Mouse (Mus musculus) hindbrain, embryonic 11.5 days (tissue): ENCODE results near the gene Mvb12a. TPM values are rescaled to one million over a fixed set of nuclear protein-coding genes. Genes with fewer than 3 reads are reported as not detected.
A peak's percentile ranks its signal among the peaks of the same experiment; 100 is the strongest.

Experiments used
- ATAC-seq: fragments of 200-750 bp; cut with Nextera tagmentation; 2 replicates; pipeline ENCODE4 v1.8.0; 2017; ENCODE audit warnings: mild to moderate bottlenecking, moderate TSS enrichment, moderate library complexity; ENCODE audit not compliant: low FRiP score
- DNase-seq: peaks from one replicate; pipeline ENCODE4 v3.0.0-alpha.2; 2015; ENCODE audit warnings: low spot score
- H3K27ac ChIP-seq: fragments of 300-500 bp; sonication (generic); 2 replicates; pipeline ENCODE4 v1.5.1; 2014; ENCODE audit warnings: mild to moderate bottlenecking, low read depth, low read length
- H3K27me3 ChIP-seq: fragments of 300-500 bp; sonication (generic); 2 replicates; pipeline ENCODE4 v1.6.1; 2014; ENCODE audit warnings: mild to moderate bottlenecking, low read length, moderate library complexity, mixed read lengths; ENCODE audit not compliant: control insufficient read depth, insufficient read depth
- H3K36me3 ChIP-seq: fragments of 300-500 bp; sonication (generic); 2 replicates; pipeline ENCODE4 v1.6.1; 2014; ENCODE audit warnings: mild to moderate bottlenecking, low read length, moderate library complexity, mixed read lengths; ENCODE audit not compliant: control insufficient read depth, insufficient read depth
- H3K4me1 ChIP-seq: fragments of 300-500 bp; sonication (generic); replicated peaks from 2 replicates; pipeline ENCODE4 v1.6.1; 2014; ENCODE audit warnings: low read length, mixed read lengths; ENCODE audit not compliant: control insufficient read depth, insufficient read depth
- H3K4me2 ChIP-seq: fragments of 300-500 bp; sonication (generic); replicated peaks from 2 replicates; pipeline ENCODE4 v1.6.1; 2014; ENCODE audit warnings: mild to moderate bottlenecking, low read depth, low read length
- H3K4me3 ChIP-seq: fragments of 300-500 bp; sonication (generic); 2 replicates; pipeline ENCODE4 v1.5.1; 2014; ENCODE audit warnings: low read depth, low read length
- H3K9ac ChIP-seq: fragments of 300-500 bp; sonication (generic); 2 replicates; pipeline ENCODE4 v1.6.1; 2014; ENCODE audit warnings: low read depth, low read length
- H3K9me3 ChIP-seq: fragments of 300-500 bp; sonication (generic); 2 replicates; pipeline ENCODE4 v1.6.1; 2016; ENCODE audit warnings: low read length; ENCODE audit not compliant: control insufficient read depth
- WGBS: fragments of 180-500 bp; shearing (Covaris S2); extraction: QIAGEN DNeasy Blood & Tissue Kit; methylation state at CpG from one replicate; pipeline ENCODE4 v1.1.7; 2014; 5-methylcytosine and 5-hydroxymethylcytosine counted together
- polyA plus RNA-seq: library from polyadenylated mRNA; unstranded; fragments of >200 nt; fragmentation: Nextera tagmentation; extraction: Ambion mirVana; gene quantifications from 2 replicates; pipeline ENCODE4 v1.2.1, GENCODE M21; 2014

Mvb12a gene
- polyA plus RNA-seq, 1 experiment from 2014 or later, result 61.1 TPM

- H3K27me3 ChIP-seq, result peaks cover 4% of the 10 kb centered on the region; the same call in 1 of the 2 replicates
Measured at GRCm38 (mm10) chr8:71534263-71534810, 8.4 kb upstream of the Mvb12a start.

GRCm38 (mm10) chr8:71535663-71536062 lies 7.1 kb upstream of the Mvb12a start:
- H3K27ac ChIP-seq, result no peak overlapping the region
- no peaks in the 10 kb centered on the region for H3K36me3 ChIP-seq
- H3K4me2 ChIP-seq, result no peak overlapping the region
- no peaks in the 10 kb centered on the region; the same call in 1 of the 2 replicates for H3K4me1 ChIP-seq
- 63% methylated on average over 5 of the region's 5 CpGs for WGBS
- H3K9me3 ChIP-seq, result no peaks in the 10 kb centered on the region
- no peak overlapping the region for H3K9ac ChIP-seq
- ATAC-seq (no peak), DNase-seq (no peak)
- H3K27me3 ChIP-seq, result peaks cover 4% of the 10 kb centered on the region; the same call in 1 of the 2 replicates
- H3K4me3 ChIP-seq, result no peak overlapping the region

More at GRCm38 (mm10) chr8:71534263-71534810, 8.4 kb upstream of the Mvb12a start:
- Histone ChIP-seq H3K27ac (no peak overlapping the region), H3K4me2 (no peak overlapping the region), H3K36me3 (no peaks in the 10 kb centered on the region), H3K4me3 (no peak overlapping the region), H3K4me1 (no peaks in the 10 kb centered on the region; the same call in 1 of the 2 replicates), H3K9ac (no peak overlapping the region), H3K9me3 (no peaks in the 10 kb centered on the region)
- DNase-seq, result no peak
- 38% methylated on average over 3 of the region's 3 CpGs for WGBS
- ATAC-seq, result no peak

DNA sequence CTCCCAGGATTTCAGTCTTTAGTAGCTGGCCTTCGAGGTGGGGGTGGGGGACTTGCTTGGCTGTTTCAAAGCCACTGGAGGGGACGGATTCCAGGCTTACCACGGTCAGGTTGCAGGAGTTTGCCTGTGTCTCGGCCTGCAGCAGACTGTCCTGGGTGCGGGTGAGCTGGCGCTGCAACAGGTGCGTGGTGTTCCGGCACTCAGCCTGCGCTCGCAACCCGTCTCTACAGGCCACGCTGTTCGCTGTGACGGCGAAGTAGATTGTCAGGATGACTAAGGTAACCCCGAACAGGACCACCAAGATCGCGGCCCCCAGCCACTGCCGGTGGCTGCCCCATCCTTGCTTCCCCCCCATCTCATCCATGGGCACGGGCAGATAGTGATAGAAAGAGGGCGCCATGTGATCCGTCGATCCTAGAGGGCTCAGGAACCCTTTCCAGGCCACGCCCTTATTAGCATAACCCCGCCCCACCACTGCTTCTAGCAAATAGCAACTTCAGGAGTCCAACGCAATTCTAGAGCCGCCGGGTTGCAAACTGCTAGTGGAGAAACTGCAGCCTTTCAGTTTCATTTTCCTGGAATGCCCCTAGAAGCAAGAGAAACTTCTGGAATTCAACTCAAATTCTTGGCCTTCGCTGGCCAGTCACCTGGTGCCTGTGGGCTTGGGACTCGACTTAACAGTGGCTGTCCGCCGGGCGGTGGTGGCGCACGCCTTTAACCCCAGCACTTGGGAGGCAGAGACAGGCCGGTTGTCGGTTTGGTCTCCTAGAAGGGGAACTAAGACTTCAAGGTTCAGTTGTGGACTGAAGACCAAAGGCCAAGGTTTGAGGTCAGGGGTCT lies 5.5 kb upstream of the Mvb12a start, which contains the start of gene Bst2:
Bst2 (minus strand) TSS at position 429 of the 840 bp plus-strand sequence.
- peak; percentile 58 for ATAC-seq
- H3K27ac ChIP-seq, result no peak within 1 kb of the TSS
- peak; percentile 80 for DNase-seq
- peak within 1 kb of the TSS; percentile 30 for H3K4me2 ChIP-seq
- no peaks in the 10 kb centered on the region for H3K9me3 ChIP-seq
- H3K9ac ChIP-seq, result no peak within 1 kb of the TSS
- 3% methylated on average over 37 of the region's 37 CpGs for WGBS
- peak within 1 kb of the TSS; percentile 22 for H3K4me3 ChIP-seq
- H3K36me3 ChIP-seq, result no peaks in the 10 kb centered on the region
- H3K27me3 ChIP-seq, result peaks cover 4% of the 10 kb centered on the region; the same call in 1 of the 2 replicates
- H3K4me1 ChIP-seq, result no peaks in the 10 kb centered on the region; the same call in 1 of the 2 replicates

- H3K4me1 ChIP-seq, result 0 out of 2 replicates have a peak, but pooled peaks cover 2% of the 10 kb centered on the region
- 94% methylated on average over 9 of the region's 9 CpGs for WGBS
- 0 out of 2 replicates have a peak, but pooled peaks cover 6% of the 10 kb centered on the region for H3K36me3 ChIP-seq
- peak overlapping the region; percentile 88 for H3K4me2 ChIP-seq
- peak overlapping the region; percentile 71; the same call in 1 of the 2 replicates for H3K4me3 ChIP-seq
- no peaks in the 10 kb centered on the region for H3K9me3 ChIP-seq
- no peak overlapping the region; the same call in 1 of the 2 replicates for H3K9ac ChIP-seq
- DNase-seq (no peak), ATAC-seq (no peak)
- H3K27ac ChIP-seq, result no peak overlapping the region
- H3K27me3 ChIP-seq, result no peaks in the 10 kb centered on the region
Measured at GRCm38 (mm10) chr8:71543755-71544154, 1.0 kb downstream of the Mvb12a start.

DNA sequence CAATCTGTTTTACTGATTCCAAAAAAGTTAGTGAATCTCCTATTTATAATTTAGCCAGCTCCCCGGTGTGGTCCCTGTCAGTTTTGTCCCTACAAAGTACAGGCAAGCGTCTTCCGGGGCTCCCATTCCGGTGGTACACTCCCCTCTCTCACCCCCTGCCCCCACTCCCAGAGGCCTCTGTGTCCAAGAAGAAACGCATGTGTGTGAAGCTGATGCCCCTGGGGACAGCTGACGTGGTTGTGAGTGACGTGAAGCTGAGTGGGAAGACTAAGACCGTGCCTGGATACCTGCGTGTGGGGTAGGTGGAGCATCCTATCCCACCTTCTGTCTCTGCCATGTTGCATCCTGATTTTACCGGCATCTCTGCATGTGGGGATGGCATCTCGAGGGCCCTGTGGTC lies 2.3 kb downstream of the Mvb12a start:
- H3K9me3 ChIP-seq, result no peaks in the 10 kb centered on the region
- H3K9ac ChIP-seq, result no peak overlapping the region
- DNase-seq, result no peak
- ATAC-seq, result no peak
- H3K27ac ChIP-seq, result no peak overlapping the region
- H3K27me3 ChIP-seq, result no peaks in the 10 kb centered on the region
- 0 out of 2 replicates have a peak, but pooled peaks cover 2% of the 10 kb centered on the region for H3K4me1 ChIP-seq
- H3K4me3 ChIP-seq, result no peak overlapping the region
- WGBS, result 90% methylated on average over 11 of the region's 11 CpGs
- H3K4me2 ChIP-seq, result no peak overlapping the region
- H3K36me3 ChIP-seq, result 0 out of 2 replicates have a peak, but pooled peaks cover 6% of the 10 kb centered on the region

DNA sequence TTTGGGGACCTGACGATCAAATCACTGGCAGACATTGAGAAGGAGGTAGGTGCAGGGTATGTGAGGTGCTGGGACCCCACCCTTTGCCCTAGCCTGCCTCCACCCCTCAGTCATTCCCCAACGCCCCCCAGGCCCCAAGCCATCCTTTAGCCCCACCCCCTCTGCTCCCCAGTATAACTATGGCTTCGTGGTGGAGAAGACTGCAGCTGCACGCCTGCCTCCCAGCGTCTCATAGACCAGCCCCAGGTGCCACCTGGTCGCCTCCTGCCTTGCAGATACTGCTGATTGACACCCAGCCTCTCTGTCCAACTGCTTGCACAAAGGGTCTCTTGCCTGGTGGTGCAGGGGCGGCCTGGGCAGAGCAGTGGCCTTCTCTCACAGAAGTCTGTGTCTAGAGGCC lies 4.9 kb downstream of the Mvb12a start:
- 0 out of 2 replicates have a peak, but pooled peaks cover 2% of the 10 kb centered on the region for H3K4me1 ChIP-seq
- no peak overlapping the region for H3K27ac ChIP-seq
- no peak overlapping the region for H3K4me3 ChIP-seq
- H3K9ac ChIP-seq, result no peak overlapping the region
- H3K27me3 ChIP-seq, result no peaks in the 10 kb centered on the region
- WGBS, result 87% methylated on average over 7 of the region's 7 CpGs
- H3K4me2 ChIP-seq, result no peak overlapping the region
- ATAC-seq (no peak), DNase-seq (no peak)
- no peaks in the 10 kb centered on the region for H3K9me3 ChIP-seq
- 0 out of 2 replicates have a peak, but pooled peaks cover 6% of the 10 kb centered on the region for H3K36me3 ChIP-seq

- Histone ChIP-seq H3K9ac (no peak overlapping the region), H3K4me1 (no peaks in the 10 kb centered on the region), H3K27ac (no peak overlapping the region), H3K36me3 (0 out of 2 replicates have a peak, but pooled peaks cover 6% of the 10 kb centered on the region), H3K4me2 (no peak overlapping the region), H3K27me3 (peaks cover 6% of the 10 kb centered on the region), H3K9me3 (no peaks in the 10 kb centered on the region), H3K4me3 (no peak overlapping the region)
- ATAC-seq (no peak), DNase-seq (no peak)
- 75% methylated on average over 7 of the region's 7 CpGs for WGBS
Measured at GRCm38 (mm10) chr8:71550754-71551153, 8.0 kb downstream of the Mvb12a start.

- Histone ChIP-seq H3K9ac (no peak overlapping the region), H3K4me2 (no peak overlapping the region), H3K4me1 (no peaks in the 10 kb centered on the region), H3K36me3 (no peaks in the 10 kb centered on the region), H3K27ac (no peak overlapping the region), H3K4me3 (no peak overlapping the region), H3K9me3 (no peaks in the 10 kb centered on the region), H3K27me3 (peaks cover 24% of the 10 kb centered on the region)
- DNase-seq (no peak), ATAC-seq (no peak)
- 69% methylated on average over 6 of the region's 6 CpGs for WGBS
Measured at GRCm38 (mm10) chr8:71552770-71553169, 10.0 kb downstream of the Mvb12a start.
